Mouse (Mus musculus) left cerebral cortex, adult 8-10 months (tissue): Measurements from ENCODE around the gene H2-Q10. TPM values are rescaled to one million over a fixed set of nuclear protein-coding genes. Genes with fewer than 3 reads are reported as not detected.
"Not testable (repeated sequence)": the region's sequence is repeated elsewhere in the genome, so short reads cannot be mapped to it uniquely, and the experiment has no call there.

Experiments
- DNase-seq, 2 experiments: peaks; one replicate each; pipeline ENCODE4 v3.0.0; 2022; ENCODE audit warnings: low spot score in 2 of 2
- total RNA-seq, 4 experiments: library from RNA; stranded (reverse); gene quantifications; 2 replicates each; pipeline ENCODE4 v1.2.4; 2022

Gene H2-Q10
- total RNA-seq, 4 experiments from 2014 or later = 0.26 to 0.72 (median 0.38) TPM

DNA sequence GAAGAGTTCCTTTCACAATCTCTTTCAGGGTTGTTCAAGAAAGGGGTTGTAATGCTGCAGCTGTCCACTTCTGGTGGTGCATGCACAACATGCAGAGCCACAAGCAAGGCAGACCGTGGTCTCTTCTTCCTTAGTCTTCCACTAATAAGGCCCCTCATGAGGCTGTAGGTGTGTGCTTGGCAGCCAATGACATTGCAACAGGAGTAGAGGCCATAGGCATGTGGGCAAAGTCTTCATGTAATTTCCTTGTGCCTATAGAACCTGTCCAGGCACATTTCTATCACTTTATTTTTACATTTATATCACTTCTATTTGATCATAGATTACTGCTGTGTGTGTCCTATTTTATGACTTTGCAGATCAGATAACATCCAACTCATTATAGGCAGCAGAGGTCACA is 11.6 kb upstream of the H2-Q10 start:
- not testable (repeated sequence) for DNase-seq

DNA sequence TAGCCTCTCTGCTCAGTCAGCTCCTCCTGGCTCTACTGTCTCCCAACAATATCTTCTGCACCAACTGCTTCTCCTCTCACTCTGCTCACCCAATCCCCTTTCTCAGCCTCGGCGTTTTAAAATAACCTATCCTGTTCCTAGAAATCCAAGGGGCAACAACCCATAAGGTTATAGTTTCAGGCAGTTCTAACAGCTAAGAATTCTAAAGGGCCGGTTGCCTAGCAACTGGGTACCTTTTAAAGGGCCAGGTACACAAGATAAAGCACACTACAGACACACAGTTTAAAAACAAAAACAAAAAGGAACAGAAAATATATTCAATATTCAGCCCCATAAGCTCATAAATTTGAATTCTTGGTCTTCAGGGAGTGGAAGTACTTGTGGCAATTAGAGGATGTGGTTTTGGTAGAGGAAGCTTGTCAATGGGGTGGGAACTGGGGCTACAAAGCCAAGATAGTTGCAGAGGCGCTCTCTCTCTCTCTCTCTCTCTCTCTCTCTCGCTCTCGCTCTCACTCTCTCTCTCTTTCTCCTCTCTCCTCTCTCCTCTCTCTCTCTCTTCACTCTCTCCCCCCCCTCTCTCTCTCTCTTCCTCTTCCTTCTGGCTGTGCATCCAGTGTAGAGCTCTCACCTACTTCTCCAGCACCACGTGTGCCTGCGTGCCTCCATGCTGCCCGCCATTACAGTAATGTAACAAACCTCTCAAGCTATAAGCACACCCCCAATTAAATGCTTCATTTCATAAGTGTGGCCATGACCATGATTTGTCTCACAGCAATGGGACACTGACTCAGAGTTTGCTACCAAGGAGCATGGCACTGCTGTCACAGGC is 9.2 kb upstream of the H2-Q10 start:
- not testable (repeated sequence) for DNase-seq

DNA sequence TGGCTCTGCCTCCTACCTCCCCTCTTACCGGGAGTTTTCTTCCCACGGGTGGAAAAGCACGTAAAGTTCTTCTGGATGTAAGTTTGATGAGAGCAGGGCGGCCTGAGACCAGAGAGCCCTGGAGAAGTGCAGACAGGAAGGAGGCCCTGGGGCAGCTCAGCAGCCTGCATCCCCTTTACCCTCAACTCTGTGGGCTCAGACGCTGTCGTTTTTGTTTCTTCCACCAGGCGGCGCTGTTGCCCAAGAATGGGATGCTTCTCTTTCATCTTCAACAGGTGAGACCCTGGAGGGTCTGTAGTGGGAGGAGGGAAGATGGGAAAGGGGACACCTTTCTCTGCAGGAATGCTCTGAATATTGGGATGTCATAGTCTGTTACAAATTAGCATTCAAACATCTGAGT is 4.2 kb upstream of the H2-Q10 start:
- not testable (repeated sequence) for DNase-seq

DNA sequence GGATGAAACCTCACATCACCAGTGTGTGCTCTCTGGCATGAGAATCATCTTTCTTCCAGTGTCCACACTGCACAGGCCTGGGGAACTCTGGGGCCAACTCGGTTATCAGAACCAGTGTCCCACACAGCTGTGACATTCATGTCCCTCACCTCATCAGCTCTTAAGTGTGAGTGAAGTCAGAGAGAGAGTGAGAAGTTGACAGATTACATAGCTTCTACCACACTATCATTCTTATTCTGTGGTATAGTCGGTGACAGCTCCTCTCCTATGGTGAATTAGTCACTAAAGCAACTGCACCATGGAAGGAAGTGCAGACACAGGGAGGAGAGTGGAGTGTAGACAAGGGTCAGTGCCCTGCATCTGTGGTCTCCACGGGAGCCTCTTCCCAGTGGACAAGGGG is 953 bp upstream of the H2-Q10 start:
- not testable (repeated sequence) for DNase-seq

DNA sequence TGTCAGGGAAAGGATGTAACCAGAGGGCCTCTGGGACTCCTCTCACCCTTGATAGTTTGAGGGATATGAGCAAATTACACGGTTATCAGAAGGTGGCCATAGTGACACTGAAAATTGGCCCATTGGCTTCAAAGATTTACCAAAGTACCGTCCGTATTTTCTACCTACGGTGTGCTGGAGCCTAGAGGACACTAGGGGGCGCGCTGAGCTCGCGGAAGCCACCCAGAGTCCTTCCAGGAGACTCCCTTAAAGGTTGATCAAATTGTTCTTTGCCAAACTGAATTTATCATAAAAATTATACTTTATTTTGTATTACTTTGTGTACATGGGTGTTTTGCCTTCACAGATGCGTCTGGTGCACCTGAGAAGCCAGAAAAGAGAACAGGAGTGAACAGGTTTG is 14.2 kb downstream of the H2-Q10 start:
- DNase-seq = peak in 1 of 2 experiments; percentile 34

DNA sequence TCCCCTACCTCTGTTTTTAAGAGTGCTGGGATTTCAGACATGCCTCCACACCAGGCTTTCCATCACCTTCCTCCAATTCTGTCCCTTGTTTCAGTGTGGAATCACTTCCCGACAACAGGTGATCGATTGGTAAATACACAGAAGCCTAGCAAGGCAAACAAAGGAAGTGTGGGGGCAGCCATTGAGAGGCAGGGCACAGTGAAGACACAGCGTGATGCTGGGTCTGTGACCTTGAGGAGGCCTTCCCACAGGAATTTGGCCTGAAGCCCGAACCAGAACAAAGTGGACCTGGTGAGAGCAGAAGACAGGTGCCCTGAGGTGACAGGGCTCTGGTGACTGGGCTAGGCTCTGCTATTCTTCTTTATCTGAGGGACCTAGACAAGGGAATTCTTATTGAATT is 15.8 kb downstream of the H2-Q10 start:
- DNase-seq = no peak

DNA sequence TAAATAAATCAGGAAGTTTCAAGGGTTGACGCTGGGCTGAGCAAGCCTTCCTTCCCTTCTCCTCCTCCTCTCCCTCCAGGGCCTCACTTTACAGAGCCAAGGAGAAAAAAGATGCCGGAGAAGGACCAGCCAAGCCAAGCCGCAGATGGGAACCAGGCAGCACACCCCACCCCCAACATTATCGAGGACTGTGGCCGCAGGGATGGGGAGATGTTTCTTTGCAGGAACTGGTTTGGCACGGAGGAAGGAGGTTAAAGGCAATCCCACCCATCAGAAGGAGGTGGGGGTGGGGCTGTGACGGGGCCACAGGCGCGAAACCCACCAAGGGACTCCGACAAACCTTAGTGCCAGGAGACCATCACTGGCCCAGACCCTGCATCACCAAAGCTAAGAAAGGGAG is 16.8 kb downstream of the H2-Q10 start:
- no peak for DNase-seq

DNA sequence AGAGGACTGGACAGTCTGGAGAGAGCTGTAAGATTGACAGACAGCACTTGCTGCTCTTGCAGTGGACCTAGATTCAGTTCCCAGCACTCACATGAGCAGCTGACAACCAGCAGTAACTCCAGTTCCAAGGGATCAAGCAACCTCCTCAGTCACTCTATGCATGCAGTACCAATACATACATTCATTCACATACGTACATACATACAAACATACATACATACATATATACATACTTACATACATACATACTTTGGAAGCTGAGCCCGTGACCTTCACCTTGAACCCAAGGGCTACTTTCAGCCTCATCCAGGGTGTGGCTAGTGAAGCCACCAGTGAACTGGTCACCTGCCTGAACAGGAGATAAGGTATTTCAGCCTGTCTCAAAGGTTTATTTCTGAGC is 18.2 kb downstream of the H2-Q10 start:
- DNase-seq = no peak

DNA sequence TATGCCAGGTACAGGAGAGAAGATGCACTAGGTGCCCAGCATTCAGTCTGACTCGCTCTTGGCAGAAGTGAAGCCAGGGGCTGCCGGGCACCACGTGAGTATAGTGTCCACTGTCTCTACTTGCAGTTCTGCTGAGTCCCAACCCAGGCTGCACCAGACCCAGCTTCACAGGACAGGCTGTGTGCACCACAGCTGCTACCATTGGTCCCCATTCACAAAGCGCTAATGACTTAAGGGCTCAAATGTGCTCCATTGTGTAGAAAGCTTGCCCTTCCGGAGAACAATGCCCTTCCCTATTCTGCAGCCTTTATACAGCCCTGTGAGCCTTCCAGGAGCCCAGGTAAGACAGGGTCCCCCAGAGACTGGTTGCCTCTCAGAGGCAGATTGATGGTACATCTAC is 20.4 kb downstream of the H2-Q10 start:
- no peak for DNase-seq

DNA sequence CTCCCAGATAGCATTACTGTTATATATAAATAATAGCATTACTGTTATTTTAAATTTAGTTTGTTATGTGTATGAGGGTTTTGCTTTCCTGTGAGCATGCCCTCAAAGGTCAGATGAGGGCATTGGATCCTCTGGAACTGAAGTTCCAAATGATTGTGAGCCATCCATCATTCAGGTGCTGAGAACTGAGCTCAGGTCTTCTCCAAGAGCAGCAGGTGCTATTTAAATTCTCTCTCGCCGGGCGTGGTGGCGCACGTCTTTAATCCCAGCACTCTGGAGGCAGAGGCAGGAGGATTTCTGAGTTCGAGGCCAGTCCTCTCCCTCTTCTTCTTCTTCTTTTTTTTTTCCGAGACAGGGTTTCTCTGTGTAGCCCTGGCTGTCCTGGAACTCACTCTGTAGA is 27.2 kb downstream of the H2-Q10 start:
- no peak for DNase-seq

DNA sequence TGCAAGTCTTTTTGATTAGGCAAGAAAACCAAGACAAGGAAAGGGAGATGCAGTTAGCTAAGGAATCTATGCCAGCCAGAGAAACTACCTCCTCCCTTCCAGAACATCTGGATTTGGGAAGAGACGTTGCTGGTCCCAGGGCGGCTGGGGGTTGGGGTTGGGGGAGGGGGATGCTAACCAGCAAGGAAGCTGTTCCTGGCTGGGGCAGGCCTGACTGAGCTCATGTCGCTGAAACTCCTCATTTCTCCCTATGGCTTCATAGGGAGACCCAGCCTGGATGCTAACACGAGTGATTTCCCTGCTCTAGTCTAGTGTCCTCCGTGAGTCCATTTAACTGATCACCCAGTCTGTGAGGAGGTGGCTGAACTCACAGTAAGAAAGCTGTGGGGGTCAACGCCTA is 32.3 kb downstream of the H2-Q10 start:
- no peak for DNase-seq

DNA sequence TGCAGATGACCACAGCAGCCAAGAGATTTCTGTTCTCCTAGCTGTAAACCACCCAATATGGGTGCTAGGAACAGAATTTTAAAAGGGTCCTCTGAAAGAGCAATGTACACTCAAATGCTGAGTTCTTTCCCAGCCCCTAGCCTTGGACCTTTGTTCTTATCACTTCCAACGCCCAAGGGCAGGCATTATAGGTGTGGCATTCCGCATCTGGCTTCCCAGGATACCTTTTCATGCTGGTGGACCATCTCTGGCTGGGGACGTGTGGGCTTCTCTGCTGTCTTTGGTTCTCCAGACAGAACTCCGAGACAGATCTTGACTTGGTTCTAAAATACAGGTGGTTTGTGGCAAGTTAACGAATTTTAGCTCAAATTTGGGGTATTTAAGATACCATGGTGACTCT is 32.9 kb downstream of the H2-Q10 start:
- DNase-seq = no peak

DNA sequence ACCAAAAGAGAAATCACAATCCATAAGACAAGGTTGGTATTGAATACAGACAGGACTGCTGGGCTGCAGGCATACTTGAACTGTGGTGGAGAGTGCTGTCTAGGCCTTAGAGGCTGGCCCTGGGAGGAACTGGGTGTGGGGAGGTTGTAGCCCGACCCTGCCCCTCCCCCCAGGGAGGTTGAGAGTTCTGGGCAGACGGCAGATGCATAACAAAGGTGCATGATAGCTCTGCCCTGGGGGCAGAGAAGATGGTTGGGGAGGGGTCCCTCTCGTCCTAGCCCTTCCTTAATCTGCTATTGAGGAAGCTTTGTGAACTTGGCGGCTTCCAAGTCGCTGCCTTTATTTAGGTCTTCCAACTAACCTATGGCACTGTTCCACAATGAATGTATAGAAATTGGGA is 34.0 kb downstream of the H2-Q10 start:
- no peak for DNase-seq

DNA sequence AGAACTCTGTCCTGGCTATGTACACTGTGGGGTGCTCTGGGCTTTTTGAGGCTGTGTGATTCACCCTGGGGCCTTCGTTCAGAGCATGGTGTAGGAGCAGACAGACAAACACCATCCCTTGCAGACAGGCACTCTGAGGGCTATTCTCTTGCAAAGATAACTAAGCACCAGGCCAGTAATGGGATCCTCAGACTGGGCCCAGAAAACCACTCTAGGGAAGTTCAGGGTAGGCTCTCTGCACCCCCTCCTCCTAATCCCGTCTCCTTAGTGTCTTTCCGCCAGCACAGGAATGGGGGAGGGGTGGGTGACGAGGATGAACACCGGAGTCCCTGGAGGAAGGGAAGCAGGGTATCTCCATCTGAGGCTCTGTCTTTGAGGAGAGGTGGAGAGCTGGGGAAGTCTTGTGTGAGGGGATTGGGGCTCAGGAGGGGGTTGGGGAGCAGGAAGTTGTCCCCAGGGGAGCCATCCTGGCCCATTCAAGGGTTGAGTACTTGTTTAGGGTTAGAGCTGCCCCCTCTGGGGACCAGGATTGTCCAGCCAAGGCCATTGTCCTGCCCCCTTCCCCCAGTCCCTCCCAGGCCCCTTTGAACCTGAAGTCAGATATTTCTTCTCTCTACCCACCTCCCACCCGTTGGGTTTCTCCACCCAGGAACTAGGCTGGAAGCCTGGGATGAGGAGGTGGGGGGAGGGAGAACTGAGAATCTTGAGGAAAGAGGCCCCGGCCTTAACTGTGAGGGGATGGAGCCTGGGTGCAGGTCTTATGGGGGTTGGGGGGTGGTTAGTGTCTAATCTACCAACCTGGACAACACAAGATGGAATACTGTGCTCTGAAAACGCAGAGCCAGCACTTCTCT is 35.0 kb downstream of the H2-Q10 start:
- DNase-seq = no peak

DNA sequence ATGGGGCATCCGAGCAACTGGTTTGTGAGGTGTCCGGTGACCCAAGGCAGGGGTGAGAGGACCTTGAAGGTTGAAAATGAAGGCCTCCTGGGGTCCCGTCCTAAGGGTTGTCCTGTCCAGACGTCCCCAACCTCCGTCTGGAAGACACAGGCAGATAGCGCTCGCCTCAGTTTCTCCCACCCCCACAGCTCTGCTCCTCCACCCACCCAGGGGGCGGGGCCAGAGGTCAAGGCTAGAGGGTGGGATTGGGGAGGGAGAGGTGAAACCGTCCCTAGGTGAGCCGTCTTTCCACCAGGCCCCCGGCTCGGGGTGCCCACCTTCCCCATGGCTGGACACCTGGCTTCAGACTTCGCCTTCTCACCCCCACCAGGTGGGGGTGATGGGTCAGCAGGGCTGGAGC is 35.9 kb downstream of the H2-Q10 start, which contains the start of gene Pou5f1:
TSS of gene Pou5f1 (plus strand) at position 243 of the 400 bp plus-strand sequence.
- DNase-seq = no peak

DNA sequence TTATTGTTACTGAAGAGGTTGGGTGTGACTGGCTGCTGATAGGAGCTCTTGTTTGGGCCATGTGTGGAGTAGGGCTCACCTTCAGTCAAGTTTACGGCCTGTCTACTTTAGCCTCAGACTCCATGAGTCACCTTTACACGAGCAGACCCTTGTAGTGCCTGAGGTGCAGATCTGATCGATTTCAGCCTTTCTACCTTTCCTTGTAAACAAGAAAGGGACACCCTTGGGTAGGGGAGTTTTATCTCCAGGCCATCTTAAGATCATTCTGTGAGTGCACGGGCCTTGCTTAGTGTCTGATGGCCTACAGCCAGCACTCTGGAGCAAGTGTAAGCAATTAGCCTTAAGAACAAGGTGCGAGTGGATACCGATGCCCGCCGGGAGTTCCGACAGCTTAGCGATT is 37.0 kb downstream of the H2-Q10 start:
- DNase-seq = no peak

DNA sequence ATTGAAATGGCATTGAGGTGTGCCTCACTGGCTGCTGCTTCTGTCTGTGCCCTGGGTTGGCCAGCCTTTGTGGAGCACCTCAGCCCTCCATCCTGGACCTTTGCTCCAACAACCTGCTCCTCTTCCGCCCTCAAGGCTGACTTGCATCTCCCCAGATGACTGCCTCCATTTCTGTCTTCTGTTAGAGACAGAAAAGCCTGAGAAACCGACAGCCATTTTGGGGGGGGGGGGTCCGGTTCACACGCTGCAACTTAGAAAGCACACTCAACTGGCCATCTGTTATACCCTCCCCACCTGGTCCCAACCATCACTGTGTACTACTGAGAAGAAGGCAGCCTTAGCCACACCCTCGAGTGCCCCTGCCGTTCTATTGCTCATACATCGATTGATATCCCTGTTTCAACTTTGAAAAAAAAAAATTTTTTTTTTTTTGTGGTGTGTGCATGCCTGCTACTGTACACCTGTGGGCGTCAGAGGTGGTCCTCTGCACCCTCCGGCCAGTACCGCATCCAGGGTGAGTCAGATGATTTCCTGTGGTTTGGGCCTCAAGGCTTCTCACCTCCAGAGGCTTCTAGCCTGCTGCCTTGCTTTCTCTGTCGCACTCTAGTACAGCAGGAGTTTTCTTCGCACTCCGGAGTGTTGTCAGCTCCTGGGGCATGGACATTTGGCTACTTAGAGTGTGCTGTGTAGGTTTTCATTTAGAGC is 37.8 kb downstream of the H2-Q10 start:
- DNase-seq = no peak

DNA sequence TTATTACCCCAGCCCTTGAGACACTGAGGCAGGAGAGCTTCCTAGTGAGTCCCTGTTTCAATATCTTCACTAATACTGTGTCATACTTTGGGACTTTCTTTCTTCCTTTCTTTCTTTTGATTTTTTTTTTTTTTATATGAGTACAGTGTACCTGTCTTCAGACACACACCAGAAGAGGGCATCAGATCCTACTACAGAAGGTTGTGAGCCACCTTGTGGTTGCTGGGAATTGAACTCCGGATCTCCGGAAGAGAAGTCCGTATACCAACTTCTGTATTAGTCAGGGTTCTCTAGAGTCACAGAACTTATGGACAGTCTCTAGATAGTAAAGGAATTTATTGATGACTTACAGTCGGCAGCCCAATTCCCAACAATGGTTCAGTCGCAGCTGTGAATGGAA is 38.4 kb downstream of the H2-Q10 start:
- not testable (repeated sequence) for DNase-seq

DNA sequence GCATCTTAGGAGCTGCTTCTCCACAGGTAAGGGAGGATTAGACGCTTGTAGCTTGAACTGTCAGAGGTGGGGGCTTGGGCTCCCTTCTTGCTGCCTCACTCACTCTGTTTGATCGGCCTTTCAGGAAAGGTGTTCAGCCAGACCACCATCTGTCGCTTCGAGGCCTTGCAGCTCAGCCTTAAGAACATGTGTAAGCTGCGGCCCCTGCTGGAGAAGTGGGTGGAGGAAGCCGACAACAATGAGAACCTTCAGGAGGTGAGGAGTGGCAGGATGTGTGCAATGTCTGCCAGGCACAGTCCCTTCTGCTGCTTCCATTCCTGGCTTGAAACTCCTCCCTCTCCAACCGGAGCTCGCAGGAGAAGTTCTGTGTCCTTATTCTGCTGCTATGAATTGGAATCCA is 39.4 kb downstream of the H2-Q10 start:
- no peak for DNase-seq

DNA sequence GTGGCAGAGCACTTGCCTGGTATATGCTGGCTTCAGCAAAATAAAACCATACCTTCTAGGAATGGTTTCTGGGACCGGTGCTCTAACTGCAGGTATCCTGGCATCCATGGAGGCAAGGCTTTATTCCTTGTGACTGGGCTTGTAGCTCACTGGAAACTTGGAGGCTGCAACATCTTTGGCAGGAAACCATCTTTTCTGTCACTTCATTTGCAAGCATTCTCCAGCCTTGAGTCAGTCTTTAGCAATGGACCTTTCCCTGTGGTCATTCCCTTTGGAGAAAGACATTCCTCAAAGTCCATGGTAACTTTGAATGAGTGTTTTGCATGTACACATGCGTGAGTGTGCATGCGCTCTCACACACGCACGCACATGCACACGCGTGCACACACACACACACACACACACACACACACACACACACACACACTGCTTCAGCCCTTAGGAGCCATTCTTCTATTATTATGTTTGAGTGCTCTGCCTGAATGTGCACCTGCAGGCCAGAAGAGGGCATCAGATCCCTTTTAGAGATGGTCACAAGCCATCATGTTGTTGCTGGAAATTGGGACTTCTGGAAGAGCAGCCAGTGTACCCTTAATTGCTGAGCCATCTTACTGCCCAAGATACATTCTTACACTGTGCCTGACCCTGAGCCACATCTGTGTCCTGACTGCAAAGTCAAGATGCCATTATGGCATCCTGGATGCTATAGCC is 43.2 kb downstream of the H2-Q10 start:
- no peak for DNase-seq

DNA sequence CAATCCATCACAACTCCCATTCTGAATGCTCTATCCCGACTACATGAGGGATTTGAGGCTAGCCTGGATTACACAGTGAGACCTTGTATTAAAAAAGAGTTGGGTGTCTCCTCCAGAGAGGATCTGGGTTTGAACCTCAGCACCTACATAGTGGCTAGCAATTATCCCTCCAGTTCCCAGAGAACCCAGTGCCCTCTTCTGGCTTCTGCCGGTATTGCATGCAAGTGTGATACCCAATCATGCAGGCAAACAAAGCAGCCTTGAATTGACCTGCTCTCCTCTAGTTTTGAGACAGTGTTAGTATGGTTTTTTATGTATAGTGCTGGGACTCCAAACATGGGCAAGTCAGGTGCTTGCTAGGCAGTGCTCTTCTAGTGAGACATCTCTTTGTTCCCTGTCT is 44.0 kb downstream of the H2-Q10 start:
- DNase-seq = peak in 1 of 2 experiments; percentile 50
